Mouse (Mus musculus): ENCODE data around the gene Arvcf. TPM values are rescaled to one million over a fixed set of nuclear protein-coding genes. Genes with fewer than 3 reads are reported as not detected.

The Arvcf gene
- polyA plus RNA-seq, 1 experiment from 2014 or later, result 20.6 TPM

DNA sequence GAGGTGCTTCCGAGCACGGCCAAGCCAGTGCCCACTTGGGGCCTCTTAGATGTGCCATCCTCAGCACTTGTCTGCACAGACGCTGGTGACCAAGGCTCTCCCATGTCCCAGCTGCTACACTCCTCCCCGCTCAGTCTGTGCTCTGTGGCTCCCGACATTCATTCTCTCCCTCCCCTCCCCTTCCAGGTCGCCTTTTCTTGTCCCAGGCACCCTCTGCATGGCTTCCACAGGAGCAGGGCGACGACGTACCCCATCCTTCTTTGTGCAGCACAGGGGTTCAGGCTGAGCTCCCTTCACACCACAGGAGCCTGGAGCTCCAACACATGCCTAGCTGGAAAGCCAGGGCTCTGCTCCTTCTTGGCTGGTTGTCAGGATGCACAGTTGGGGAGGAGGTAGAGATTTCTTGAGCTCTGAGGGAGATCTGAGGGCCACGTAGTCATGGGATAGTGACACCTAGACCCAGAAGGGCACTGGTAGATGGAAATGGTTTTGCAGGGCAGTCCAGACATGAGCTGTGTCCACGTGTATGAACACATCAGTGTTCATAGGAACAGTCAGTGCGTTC lies 1.9 kb downstream of the Arvcf start:
- H3K27me3 ChIP-seq (ENCODE audit: insufficient read depth, low read length), result peaks cover 6% of the 10 kb centered on the region; the same call in 1 of the 2 replicates
- no peak for TF ChIP-seq CTCF (IDR thresholded peaks at IDR 0.05; ENCODE audit: low read depth)
- H3K4me3 ChIP-seq (replicated peaks; ENCODE audit: low read depth, low read length), result no peak overlapping the region
- no peak overlapping the region for H3K27ac ChIP-seq
- no peaks in the 10 kb centered on the region for H3K4me1 ChIP-seq (replicated peaks; ENCODE audit: insufficient read depth, low read length)
- WGBS, result 78% methylated on average over 12 of the region's 12 CpGs
- DNase-seq (ENCODE audit: low spot score) (no peak), ATAC-seq (replicated peaks; ENCODE audit: low FRiP score, low read depth) (no peak)
- no peak overlapping the region for H3K9ac ChIP-seq (ENCODE audit: low read depth, low read length)
- no peaks in the 10 kb centered on the region for H3K36me3 ChIP-seq (ENCODE audit: insufficient read depth, low read length)
- H3K4me2 ChIP-seq (ENCODE audit: low read length), result no peak overlapping the region
- H3K9me3 ChIP-seq (replicated peaks; ENCODE audit: low read length), result no peaks in the 10 kb centered on the region

DNA sequence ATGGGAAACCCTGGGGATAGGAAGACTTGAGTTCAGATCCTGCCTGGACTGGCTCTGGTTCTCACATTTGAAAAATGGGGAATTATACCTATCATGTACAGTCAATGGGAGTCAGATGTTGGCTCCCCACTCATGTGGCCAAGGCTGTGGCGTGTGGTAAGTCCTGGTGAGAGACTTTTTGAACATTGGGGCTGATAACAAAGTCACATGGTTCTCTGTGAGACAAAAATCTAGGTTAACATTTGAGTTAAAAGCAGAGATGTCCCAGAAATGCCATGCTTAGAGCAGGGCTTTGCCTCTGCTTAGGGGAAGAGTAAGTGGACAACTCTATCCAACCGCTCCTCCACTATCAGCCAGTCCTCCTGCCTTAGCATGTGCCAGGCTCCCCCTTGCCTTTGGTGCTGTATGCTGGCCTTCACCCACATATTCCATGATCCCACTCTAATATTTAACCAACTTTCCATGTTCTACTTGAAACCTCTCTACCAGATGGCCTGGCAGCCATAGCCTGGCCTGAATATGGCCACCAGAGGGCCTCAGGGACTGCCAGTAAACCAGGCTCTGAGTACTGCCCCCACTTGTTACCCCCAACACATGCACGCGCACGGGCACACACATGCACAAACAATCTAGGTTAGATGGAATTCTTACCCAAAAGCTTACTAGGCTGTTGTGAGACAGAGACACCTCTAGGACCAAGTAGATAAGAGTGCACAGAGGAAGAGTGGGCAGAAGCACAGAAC lies 3.5 kb downstream of the Arvcf start:
- Histone ChIP-seq H3K9me3 (replicated peaks; ENCODE audit: low read length) (no peaks in the 10 kb centered on the region), H3K27ac (no peak overlapping the region), H3K4me1 (replicated peaks; ENCODE audit: insufficient read depth, low read length) (no peaks in the 10 kb centered on the region), H3K9ac (ENCODE audit: low read depth, low read length) (no peak overlapping the region), H3K27me3 (ENCODE audit: insufficient read depth, low read length) (peaks cover 6% of the 10 kb centered on the region; the same call in 1 of the 2 replicates), H3K4me2 (ENCODE audit: low read length) (no peak overlapping the region), H3K36me3 (ENCODE audit: insufficient read depth, low read length) (no peaks in the 10 kb centered on the region), H3K4me3 (replicated peaks; ENCODE audit: low read depth, low read length) (no peak overlapping the region)
- TF ChIP-seq CTCF (IDR thresholded peaks at IDR 0.05; ENCODE audit: low read depth), result peak; percentile 77
- WGBS, result 63% methylated on average over 5 of the region's 5 CpGs
- peak; percentile 47 for DNase-seq (ENCODE audit: low spot score)
- no peak for ATAC-seq (replicated peaks; ENCODE audit: low FRiP score, low read depth)

DNA sequence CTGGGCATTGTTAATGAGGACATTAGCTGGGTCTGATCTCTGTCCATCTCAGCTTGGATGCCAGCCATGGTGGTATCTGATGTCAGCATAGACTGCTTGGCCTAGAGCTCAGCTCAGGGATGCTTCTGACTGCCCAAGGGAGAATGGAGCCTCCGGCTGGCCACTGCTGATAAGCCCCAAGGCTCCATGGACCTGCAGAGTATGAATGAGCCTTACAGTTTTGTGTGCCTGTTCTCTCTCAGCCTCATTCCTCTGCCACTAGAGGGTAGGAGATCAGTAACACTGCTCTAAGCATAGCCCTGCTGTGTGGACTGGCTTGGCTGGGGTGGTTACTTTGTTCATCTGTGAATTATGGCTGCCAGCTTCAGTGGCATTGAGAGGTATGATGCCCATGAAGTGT lies 5.1 kb downstream of the Arvcf start:
- Histone ChIP-seq H3K4me3 (replicated peaks; ENCODE audit: low read depth, low read length) (no peak overlapping the region), H3K27ac (no peak overlapping the region), H3K4me2 (ENCODE audit: low read length) (no peak overlapping the region), H3K4me1 (replicated peaks; ENCODE audit: insufficient read depth, low read length) (no peaks in the 10 kb centered on the region), H3K9ac (ENCODE audit: low read depth, low read length) (no peak overlapping the region), H3K9me3 (replicated peaks; ENCODE audit: low read length) (no peaks in the 10 kb centered on the region), H3K27me3 (ENCODE audit: insufficient read depth, low read length) (peaks cover 6% of the 10 kb centered on the region; the same call in 1 of the 2 replicates), H3K36me3 (ENCODE audit: insufficient read depth, low read length) (no peaks in the 10 kb centered on the region)
- DNase-seq (ENCODE audit: low spot score), result no peak
- 65% methylated on average over 1 of the region's 1 CpGs for WGBS
- TF ChIP-seq CTCF (IDR thresholded peaks at IDR 0.05; ENCODE audit: low read depth), result no peak
- ATAC-seq (replicated peaks; ENCODE audit: low FRiP score, low read depth), result no peak

DNA sequence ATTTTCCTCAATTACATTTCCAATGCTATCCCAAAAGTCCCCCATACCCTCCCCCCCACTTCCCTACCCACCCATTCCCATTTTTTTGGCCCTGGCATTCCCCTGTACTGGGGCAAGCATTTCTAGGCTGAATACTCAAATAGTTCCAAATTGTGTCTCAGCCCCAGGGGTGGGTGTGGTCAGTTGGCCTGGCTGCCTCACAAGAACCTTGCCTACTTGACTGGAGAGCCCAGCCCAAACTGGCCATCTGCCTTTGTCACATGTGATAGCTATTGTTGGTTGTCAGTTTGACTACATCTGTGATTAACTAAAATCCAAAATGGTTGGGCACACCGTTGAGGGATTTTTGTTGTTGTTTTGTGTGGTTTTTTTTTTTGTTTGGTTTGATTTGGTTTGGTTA lies 9.0 kb downstream of the Arvcf start:
- 84% methylated on average over 1 of the region's 1 CpGs for WGBS
- Histone ChIP-seq H3K4me1 (replicated peaks; ENCODE audit: insufficient read depth, low read length) (no peaks in the 10 kb centered on the region), H3K36me3 (ENCODE audit: insufficient read depth, low read length) (no peaks in the 10 kb centered on the region), H3K27ac (no peak overlapping the region), H3K4me3 (replicated peaks; ENCODE audit: low read depth, low read length) (no peak overlapping the region), H3K4me2 (ENCODE audit: low read length) (no peak overlapping the region), H3K9me3 (replicated peaks; ENCODE audit: low read length) (no peaks in the 10 kb centered on the region), H3K27me3 (ENCODE audit: insufficient read depth, low read length) (no peaks in the 10 kb centered on the region), H3K9ac (ENCODE audit: low read depth, low read length) (no peak overlapping the region)
- ATAC-seq (replicated peaks; ENCODE audit: low FRiP score, low read depth) (no peak), DNase-seq (ENCODE audit: low spot score) (no peak)
- TF ChIP-seq CTCF (IDR thresholded peaks at IDR 0.05; ENCODE audit: low read depth), result no peak

DNA sequence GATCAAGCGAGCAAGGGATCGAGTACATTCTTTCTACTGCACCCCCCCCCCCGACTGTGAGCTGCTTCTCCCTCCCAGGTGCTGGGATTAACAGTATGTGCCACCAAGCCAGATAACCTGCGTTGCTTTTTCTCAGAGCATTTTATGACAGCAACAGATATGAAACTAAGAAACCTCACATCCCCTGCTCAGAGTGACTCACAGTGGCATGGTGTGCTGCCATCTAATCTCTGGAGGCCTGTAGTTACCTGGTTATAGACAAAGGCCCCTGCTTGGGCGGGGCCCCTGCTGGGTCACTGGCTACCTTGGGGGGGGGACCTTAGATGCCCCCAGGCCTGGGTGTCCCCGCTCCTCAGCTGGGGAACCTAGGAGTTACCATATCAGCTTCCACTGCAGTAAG lies 10.0 kb downstream of the Arvcf start:
- H3K4me3 ChIP-seq (replicated peaks; ENCODE audit: low read depth, low read length), result no peak overlapping the region
- DNase-seq (ENCODE audit: low spot score), result no peak
- TF ChIP-seq CTCF (IDR thresholded peaks at IDR 0.05; ENCODE audit: low read depth), result no peak
- H3K27me3 ChIP-seq (ENCODE audit: insufficient read depth, low read length), result no peaks in the 10 kb centered on the region
- no peaks in the 10 kb centered on the region for H3K4me1 ChIP-seq (replicated peaks; ENCODE audit: insufficient read depth, low read length)
- no peak overlapping the region for H3K27ac ChIP-seq
- H3K4me2 ChIP-seq (ENCODE audit: low read length), result no peak overlapping the region
- no peak overlapping the region for H3K9ac ChIP-seq (ENCODE audit: low read depth, low read length)
- no peaks in the 10 kb centered on the region for H3K36me3 ChIP-seq (ENCODE audit: insufficient read depth, low read length)
- no peak for ATAC-seq (replicated peaks; ENCODE audit: low FRiP score, low read depth)
- H3K9me3 ChIP-seq (replicated peaks; ENCODE audit: low read length), result no peaks in the 10 kb centered on the region
- WGBS, result 86% methylated on average over 6 of the region's 6 CpGs

DNA sequence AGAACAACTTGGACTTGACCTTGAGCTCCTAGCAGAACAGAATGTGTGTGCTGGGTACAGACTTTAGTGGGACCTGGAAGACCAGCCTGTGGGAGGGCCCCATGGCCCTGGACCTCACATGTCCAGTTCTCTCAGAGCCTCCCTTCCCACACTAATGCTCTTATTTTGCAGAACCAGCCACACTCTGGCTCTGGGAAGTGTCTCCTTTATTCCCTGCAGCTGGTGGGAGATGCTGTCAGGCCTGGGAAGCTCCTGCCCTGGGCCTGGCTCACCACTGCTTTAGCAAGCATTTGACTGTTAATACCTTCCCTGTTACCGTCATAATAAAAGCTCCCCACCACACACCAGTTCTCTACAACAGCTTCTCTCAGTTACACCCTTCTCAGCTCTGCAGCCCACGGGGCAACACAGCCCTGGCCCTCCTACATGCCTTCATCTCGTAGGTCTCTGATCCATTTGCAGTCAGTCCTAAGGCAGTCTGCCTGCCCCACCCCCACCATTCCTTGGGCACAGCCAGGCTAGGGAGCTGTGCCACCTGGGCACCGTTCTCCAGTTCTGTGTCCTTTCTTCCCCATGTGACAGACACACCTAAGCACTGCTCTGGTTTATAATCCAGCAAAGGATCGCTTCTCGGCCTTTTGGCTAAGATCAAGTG lies 12.3 kb downstream of the Arvcf start:
- no peak overlapping the region for H3K4me3 ChIP-seq (replicated peaks; ENCODE audit: low read depth, low read length)
- H3K27ac ChIP-seq, result no peak overlapping the region
- H3K9me3 ChIP-seq (replicated peaks; ENCODE audit: low read length), result no peaks in the 10 kb centered on the region
- H3K36me3 ChIP-seq (ENCODE audit: insufficient read depth, low read length), result no peaks in the 10 kb centered on the region
- H3K4me1 ChIP-seq (replicated peaks; ENCODE audit: insufficient read depth, low read length), result no peaks in the 10 kb centered on the region
- 61% methylated on average over 6 of the region's 6 CpGs for WGBS
- no peak for TF ChIP-seq CTCF (IDR thresholded peaks at IDR 0.05; ENCODE audit: low read depth)
- no peak overlapping the region for H3K4me2 ChIP-seq (ENCODE audit: low read length)
- peak; percentile 41; the same call in 1 of the 2 replicates for ATAC-seq (replicated peaks; ENCODE audit: low FRiP score, low read depth)
- H3K9ac ChIP-seq (ENCODE audit: low read depth, low read length), result no peak overlapping the region
- peak; percentile 47 for DNase-seq (ENCODE audit: low spot score)
- no peaks in the 10 kb centered on the region for H3K27me3 ChIP-seq (ENCODE audit: insufficient read depth, low read length)
